Mouse (Mus musculus) liver, postnatal 0 days (tissue): ENCODE results near the gene Zfp986.
"Not testable (repeated sequence)": the region's sequence is repeated elsewhere in the genome, so short reads cannot be mapped to it uniquely, and the experiment has no call there.

Source experiments
- CTCF ChIP-seq: sonication (generic); IDR thresholded peaks from 2 replicates; pipeline ENCODE4 v1.5.1; 2016; ENCODE audit warnings: antibody characterized with exemption, low read depth
- EP300 ChIP-seq: IDR thresholded peaks from 2 replicates; pipeline ENCODE4 v1.6.1; 2016; ENCODE audit warnings: antibody characterized with exemption, low read depth, mild to moderate bottlenecking

- not testable (repeated sequence) for TF ChIP-seq CTCF, EP300
Measured at GRCm38 (mm10) chr4:145819946-145820345, 48.6 kb upstream of the Zfp986 start.
